Mouse (Mus musculus): Measurements from ENCODE around the gene Slc6a5.

GRCm38 (mm10) chr7:49975441-49976121, 65.6 kb downstream of the Slc6a5 start:
- no peak for TF ChIP-seq CTCF (IDR thresholded peaks at IDR 0.05; ENCODE audit: control insufficient read depth, insufficient read depth, insufficient replicate concordance, low read depth, low read length)
- no peak for TF ChIP-seq POLR2A (IDR thresholded peaks at IDR 0.05; ENCODE audit: control insufficient read depth, low read depth, low read length)
